Mouse (Mus musculus): ENCODE results near the gene Cct8. TPM values are rescaled to one million over a fixed set of nuclear protein-coding genes. Genes with fewer than 3 reads are reported as not detected.
A peak's percentile ranks its signal among the peaks of the same experiment; 100 is the strongest.

Cct8 gene
- polyA plus RNA-seq (2015; fragmentation: Nextera tagmentation; extraction: Ambion mirVana), result 439 and 470 TPM in 2 replicates

GRCm38 (mm10) chr16:87495716-87496447, at the start of gene Cct8:
Gene Cct8 (minus strand): TSS chr16:87495873.
- Histone ChIP-seq H3K4me2 (peak within 1 kb of the TSS; percentile 81), H3K27me3 (no peaks in the 10 kb centered on the region), H3K4me3 (peak within 1 kb of the TSS; percentile 86), H3K9me3 (no peaks in the 10 kb centered on the region), H3K36me3 (peaks cover 30% of the 10 kb centered on the region), H3K27ac (peak within 1 kb of the TSS; percentile 83), H3K4me1 (peaks cover 16% of the 10 kb centered on the region), H3K9ac (peak within 1 kb of the TSS; percentile 96)
- WGBS, result 1% methylated on average over 48 of the region's 48 CpGs
- peak; percentile 93 for ATAC-seq (ENCODE audit: insufficient number of reproducible peaks, insufficient read depth, low FRiP score, low TSS enrichment, low read depth)

DNA sequence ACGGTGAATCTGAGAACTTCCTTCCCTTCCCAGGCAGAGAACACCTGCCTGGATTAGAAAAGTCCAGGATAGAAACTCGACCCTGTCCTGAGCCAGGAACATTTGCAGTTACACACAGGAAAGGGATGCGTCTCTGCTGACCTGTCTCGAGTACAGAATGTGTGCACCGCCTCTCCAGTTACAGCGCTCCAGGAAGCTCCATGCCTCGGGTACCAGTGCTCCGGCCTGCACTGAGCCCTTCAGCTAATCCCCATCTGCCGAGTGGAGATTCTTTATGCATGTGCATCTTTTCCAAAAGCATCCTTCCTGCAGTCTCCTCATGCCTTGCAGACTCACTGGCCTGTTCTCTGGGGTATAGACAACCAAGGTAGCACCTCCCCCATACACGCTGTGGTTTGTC, 33.1 kb upstream of the Cct8 start:
- no peak overlapping the region for H3K9ac ChIP-seq
- no peak for ATAC-seq (ENCODE audit: insufficient number of reproducible peaks, insufficient read depth, low FRiP score, low TSS enrichment, low read depth)

GRCm38 (mm10) chr16:87527553-87528249, 32.0 kb upstream of the Cct8 start:
- Histone ChIP-seq H3K4me3 (no peak overlapping the region), H3K9me3 (no peaks in the 10 kb centered on the region), H3K4me1 (no peaks in the 10 kb centered on the region), H3K36me3 (no peaks in the 10 kb centered on the region), H3K27ac (no peak overlapping the region), H3K27me3 (no peaks in the 10 kb centered on the region), H3K4me2 (no peak overlapping the region), H3K9ac (no peak overlapping the region)
- no peak for ATAC-seq (ENCODE audit: insufficient number of reproducible peaks, insufficient read depth, low FRiP score, low TSS enrichment, low read depth)
- WGBS, result 64% methylated on average over 8 of the region's 8 CpGs

More for the DNA sequence above, 33.1 kb upstream of the Cct8 start:
- WGBS, result 46% methylated on average over 10 of the region's 10 CpGs
- Histone ChIP-seq H3K27ac (no peak overlapping the region), H3K9me3 (no peaks in the 10 kb centered on the region), H3K4me1 (no peaks in the 10 kb centered on the region), H3K27me3 (no peaks in the 10 kb centered on the region), H3K4me2 (no peak overlapping the region), H3K36me3 (no peaks in the 10 kb centered on the region), H3K4me3 (no peak overlapping the region)

DNA sequence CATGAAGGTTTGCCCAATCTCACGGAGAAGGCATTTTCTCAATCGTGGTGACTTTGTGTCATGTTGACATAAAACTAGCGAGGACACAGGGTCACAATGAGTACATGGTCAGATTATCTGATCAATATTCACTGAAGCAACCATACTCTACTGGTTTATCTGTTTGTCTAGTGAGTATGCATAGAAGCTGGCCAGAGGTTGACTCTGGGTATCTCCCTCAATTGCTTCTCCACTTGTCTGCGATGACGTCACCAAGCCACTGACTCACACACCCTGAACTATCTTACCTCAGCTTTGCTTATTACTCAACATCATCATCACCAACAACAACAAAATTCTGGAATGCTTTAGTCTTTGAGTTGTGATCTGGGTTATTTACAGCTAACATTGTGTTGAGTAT, 28.6 kb upstream of the Cct8 start:
- 85% methylated on average over 5 of the region's 5 CpGs for WGBS
- H3K27ac ChIP-seq, result no peak overlapping the region
- no peaks in the 10 kb centered on the region for H3K4me1 ChIP-seq
- H3K27me3 ChIP-seq, result no peaks in the 10 kb centered on the region
- ATAC-seq (ENCODE audit: insufficient number of reproducible peaks, insufficient read depth, low FRiP score, low TSS enrichment, low read depth), result no peak
- H3K4me3 ChIP-seq, result no peak overlapping the region
- H3K9me3 ChIP-seq, result no peaks in the 10 kb centered on the region
- no peak overlapping the region for H3K4me2 ChIP-seq
- H3K9ac ChIP-seq, result no peak overlapping the region
- H3K36me3 ChIP-seq, result no peaks in the 10 kb centered on the region

DNA sequence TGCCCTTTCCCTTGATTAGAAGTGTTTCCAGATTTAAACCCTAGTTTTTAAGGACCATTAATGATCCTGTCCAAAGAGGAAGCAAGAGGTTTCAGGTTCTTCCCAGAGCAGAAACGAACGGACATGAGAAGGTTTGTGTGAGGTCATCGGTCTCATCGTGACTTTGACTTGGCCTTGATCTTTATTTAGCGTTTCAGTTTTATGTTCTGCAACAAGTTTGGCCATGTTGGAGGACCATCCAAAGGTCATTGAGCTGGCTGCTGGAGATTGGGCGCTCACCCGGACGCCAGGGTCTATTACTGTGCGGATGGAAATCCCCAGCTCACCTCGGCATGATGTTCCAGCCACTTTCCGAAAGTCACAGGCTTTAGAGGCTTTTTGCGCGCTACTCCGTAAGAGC, 16.7 kb upstream of the Cct8 start:
- Histone ChIP-seq H3K4me3 (no peak overlapping the region), H3K4me2 (no peak overlapping the region), H3K36me3 (no peaks in the 10 kb centered on the region), H3K27me3 (no peaks in the 10 kb centered on the region), H3K9me3 (no peaks in the 10 kb centered on the region), H3K27ac (no peak overlapping the region), H3K9ac (no peak overlapping the region), H3K4me1 (peaks cover 2% of the 10 kb centered on the region; the same call in 1 of the 2 replicates)
- ATAC-seq (ENCODE audit: insufficient number of reproducible peaks, insufficient read depth, low FRiP score, low TSS enrichment, low read depth), result no peak
- WGBS, result 90% methylated on average over 14 of the region's 14 CpGs

DNA sequence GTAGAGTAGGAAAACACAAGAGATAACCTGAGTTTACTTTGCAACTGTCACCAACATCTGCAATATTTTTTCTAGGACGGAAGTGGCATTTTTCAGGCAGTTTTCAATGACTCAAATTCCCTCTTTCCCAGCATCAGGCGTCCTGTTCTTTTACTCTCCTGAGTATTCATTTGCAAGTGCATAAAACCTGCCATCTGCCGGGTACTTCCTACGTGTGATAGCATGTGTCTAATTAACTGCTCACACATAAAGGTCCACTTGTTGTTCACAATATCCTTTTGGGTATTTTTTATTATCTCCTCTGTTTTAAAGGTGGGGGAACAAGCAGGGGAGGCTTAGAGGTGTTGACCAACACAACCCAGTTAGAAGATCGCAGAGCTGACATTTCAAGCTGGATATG, 16.0 kb upstream of the Cct8 start:
- no peaks in the 10 kb centered on the region for H3K9me3 ChIP-seq
- H3K27ac ChIP-seq, result no peak overlapping the region
- no peaks in the 10 kb centered on the region for H3K4me1 ChIP-seq
- no peaks in the 10 kb centered on the region for H3K36me3 ChIP-seq
- no peak overlapping the region for H3K4me2 ChIP-seq
- H3K27me3 ChIP-seq, result no peaks in the 10 kb centered on the region
- no peak for ATAC-seq (ENCODE audit: insufficient number of reproducible peaks, insufficient read depth, low FRiP score, low TSS enrichment, low read depth)
- H3K9ac ChIP-seq, result no peak overlapping the region
- 71% methylated on average over 5 of the region's 5 CpGs for WGBS
- H3K4me3 ChIP-seq, result no peak overlapping the region

DNA sequence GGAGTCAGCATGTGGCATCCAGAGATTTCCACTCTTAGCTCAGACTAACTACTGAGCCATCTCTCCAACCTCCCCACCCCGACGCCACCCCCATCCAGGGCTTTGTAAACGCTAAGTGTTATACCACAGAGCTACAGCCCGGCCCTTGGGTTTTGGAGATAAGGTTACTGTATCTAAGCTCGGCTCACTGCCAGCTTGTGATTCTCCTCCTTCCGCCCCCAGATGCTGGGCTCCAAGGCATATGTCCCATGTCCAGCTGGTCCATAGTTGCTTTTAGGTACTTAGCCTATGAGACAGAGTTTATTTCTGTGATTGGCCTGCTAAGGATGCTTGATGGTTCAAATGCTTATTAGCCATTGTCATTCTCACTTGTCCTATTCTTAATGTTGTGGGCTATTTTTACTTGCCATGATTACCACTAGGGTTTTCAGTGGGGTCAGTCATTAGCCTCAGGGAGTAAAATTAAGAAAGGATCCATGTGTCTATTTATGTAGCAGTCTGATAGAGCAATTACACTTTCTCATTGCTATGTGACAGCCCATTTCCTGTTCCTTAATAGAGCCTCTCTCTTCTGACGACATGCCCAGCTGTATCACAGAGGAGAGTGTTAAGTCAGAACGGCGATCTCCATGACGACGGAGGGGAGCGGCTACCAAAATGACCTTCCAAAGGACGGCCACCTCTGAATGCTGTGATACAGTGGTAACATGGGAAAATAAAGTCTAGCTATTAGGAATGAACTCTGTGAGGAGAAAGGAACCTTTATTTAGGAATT, 5.8 kb upstream of the Cct8 start:
- no peak for ATAC-seq (ENCODE audit: insufficient number of reproducible peaks, insufficient read depth, low FRiP score, low TSS enrichment, low read depth)

DNA sequence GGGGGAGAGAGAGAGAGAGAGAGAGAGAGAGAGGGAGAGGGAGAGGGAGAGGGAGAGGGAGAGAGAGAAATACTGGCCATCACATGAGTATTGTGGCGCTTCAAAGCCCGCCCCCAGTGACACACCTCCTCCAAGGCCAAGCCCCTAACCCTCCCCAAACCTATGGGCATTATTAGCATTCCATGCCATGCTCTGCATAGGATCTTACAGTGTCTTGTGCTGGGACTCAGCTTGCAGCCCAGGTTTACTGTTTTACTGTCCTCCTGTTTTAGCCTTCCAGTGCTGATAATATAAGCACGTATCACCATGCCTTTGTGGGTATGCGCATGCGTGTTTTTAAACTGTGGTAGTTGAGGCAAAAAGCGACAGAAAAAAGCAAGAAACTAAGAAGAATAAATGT, 3.9 kb upstream of the Cct8 start:
- Histone ChIP-seq H3K27me3 (no peaks in the 10 kb centered on the region), H3K4me2 (no peak overlapping the region), H3K36me3 (no peaks in the 10 kb centered on the region), H3K9ac (no peak overlapping the region), H3K9me3 (no peaks in the 10 kb centered on the region), H3K27ac (no peak overlapping the region), H3K4me3 (no peak overlapping the region), H3K4me1 (peaks cover 7% of the 10 kb centered on the region)
- no peak for ATAC-seq (ENCODE audit: insufficient number of reproducible peaks, insufficient read depth, low FRiP score, low TSS enrichment, low read depth)
- WGBS, result 65% methylated on average over 6 of the region's 6 CpGs

More for the DNA sequence above, 5.8 kb upstream of the Cct8 start:
- H3K27me3 ChIP-seq, result no peaks in the 10 kb centered on the region
- WGBS, result 45% methylated on average over 13 of the region's 13 CpGs
- H3K4me1 ChIP-seq, result peaks cover 4% of the 10 kb centered on the region
- no peak overlapping the region for H3K4me3 ChIP-seq
- H3K36me3 ChIP-seq, result no peaks in the 10 kb centered on the region
- H3K9me3 ChIP-seq, result no peaks in the 10 kb centered on the region
- no peak overlapping the region for H3K4me2 ChIP-seq
- H3K9ac ChIP-seq, result no peak overlapping the region
- H3K27ac ChIP-seq, result no peak overlapping the region

- Histone ChIP-seq H3K27ac (no peak overlapping the region), H3K27me3 (no peaks in the 10 kb centered on the region), H3K4me1 (peaks cover 16% of the 10 kb centered on the region), H3K4me2 (no peak overlapping the region), H3K36me3 (peaks cover 18% of the 10 kb centered on the region), H3K9me3 (no peaks in the 10 kb centered on the region), H3K4me3 (no peak overlapping the region), H3K9ac (no peak overlapping the region)
- ATAC-seq (ENCODE audit: insufficient number of reproducible peaks, insufficient read depth, low FRiP score, low TSS enrichment, low read depth), result no peak
- WGBS, result 89% methylated on average over 6 of the region's 6 CpGs
Measured at GRCm38 (mm10) chr16:87497171-87497570, 1.5 kb upstream of the Cct8 start.

- no peak for ATAC-seq (ENCODE audit: insufficient number of reproducible peaks, insufficient read depth, low FRiP score, low TSS enrichment, low read depth)
- peak overlapping the region; percentile 86 for H3K4me3 ChIP-seq
- H3K27ac ChIP-seq, result no peak overlapping the region
- no peaks in the 10 kb centered on the region for H3K27me3 ChIP-seq
- peak overlapping the region; percentile 81 for H3K4me2 ChIP-seq
- 84% methylated on average over 2 of the region's 2 CpGs for WGBS
- H3K9me3 ChIP-seq, result no peaks in the 10 kb centered on the region
- peaks cover 22% of the 10 kb centered on the region for H3K36me3 ChIP-seq
- peaks cover 16% of the 10 kb centered on the region for H3K4me1 ChIP-seq
- no peak overlapping the region for H3K9ac ChIP-seq
Measured at GRCm38 (mm10) chr16:87496728-87497127, 1.1 kb upstream of the Cct8 start.

DNA sequence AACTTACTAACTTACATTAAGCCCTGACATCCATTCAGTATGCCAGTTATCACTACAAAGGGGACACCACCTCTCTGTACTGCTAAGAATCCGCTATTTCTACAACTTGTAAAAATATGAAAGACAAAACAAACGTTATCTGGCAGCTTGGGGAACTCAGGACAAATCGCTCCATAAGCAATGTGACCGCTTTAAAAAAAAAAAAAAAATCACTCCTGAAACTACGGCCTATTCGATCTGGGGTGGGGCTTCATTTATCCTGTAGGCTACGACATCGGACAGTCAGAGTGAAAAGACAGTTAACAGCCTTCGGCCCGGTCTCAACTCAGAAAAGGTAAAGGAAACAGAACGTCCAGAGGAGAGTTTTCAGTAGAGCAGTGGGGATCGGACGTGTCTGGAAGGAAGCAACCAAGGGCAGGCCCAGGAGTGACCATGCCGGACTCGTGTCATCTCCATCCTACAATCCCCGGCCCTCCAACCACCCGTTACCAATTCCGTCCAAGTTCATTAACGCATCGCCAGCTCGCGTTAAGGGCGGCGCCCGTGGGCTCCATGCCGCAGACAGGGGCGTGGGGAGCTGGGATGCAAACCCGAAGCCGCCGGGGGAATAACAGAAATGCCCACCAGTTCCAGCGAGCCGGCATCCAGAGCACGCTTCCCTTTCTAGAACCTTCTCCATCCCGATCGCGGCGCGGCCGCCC, 568 bp downstream of the Cct8 start:
- peak overlapping the region; percentile 86 for H3K4me3 ChIP-seq
- H3K27ac ChIP-seq, result peak overlapping the region; percentile 83
- peak overlapping the region; percentile 81 for H3K4me2 ChIP-seq
- no peaks in the 10 kb centered on the region for H3K9me3 ChIP-seq
- H3K27me3 ChIP-seq, result no peaks in the 10 kb centered on the region
- peaks cover 38% of the 10 kb centered on the region for H3K36me3 ChIP-seq
- H3K9ac ChIP-seq, result peak overlapping the region; percentile 96
- WGBS, result under 1% methylated on average over 39 of the region's 39 CpGs
- H3K4me1 ChIP-seq, result peaks cover 16% of the 10 kb centered on the region
- ATAC-seq (ENCODE audit: insufficient number of reproducible peaks, insufficient read depth, low FRiP score, low TSS enrichment, low read depth), result peak; percentile 43

Measured in embryonic facial prominence, embryonic 13.5 days (tissue).